In genomic region chr2:48380786-48381185, GRCm38 (mm10) we compare ENCODE assay signal across 16 mouse cellular contexts.
"Had no signal": no experiment of that assay in that cellular context is flagged by ENCODE, and none has a peak within 500 bp of the region (broad histone marks: within the 10 kb centered on the region; RNA-seq: fewer than 3 reads in every experiment).

No protein-coding gene starts in this region.

- H3K36me3 ChIP-seq: limb, embryonic 12.5 days; liver, embryonic 13.5 days; midbrain, embryonic 15.5 days; neural tube, embryonic 13.5 days; stomach, embryonic 15.5 days had no signal

- H3K27ac ChIP-seq: layer of hippocampus, adult 2 months; limb, embryonic 12.5 days; liver, embryonic 13.5 days; macrophage; midbrain, embryonic 15.5 days; neural tube, embryonic 13.5 days; stomach, embryonic 15.5 days had no signal

- H3K27me3 ChIP-seq: limb, embryonic 12.5 days; liver, embryonic 13.5 days; megakaryocyte, embryonic 14.5 days; midbrain, embryonic 15.5 days; neural tube, embryonic 13.5 days; stomach, embryonic 15.5 days had no signal

- H3K4me2 ChIP-seq: limb, embryonic 12.5 days; liver, embryonic 13.5 days; midbrain, embryonic 11.5 days; midbrain, embryonic 15.5 days; neural tube, embryonic 13.5 days; stomach, embryonic 15.5 days had no signal

- H3K9me3 ChIP-seq: limb, embryonic 12.5 days; liver, embryonic 13.5 days; megakaryocyte, embryonic 14.5 days; midbrain, embryonic 15.5 days; neural tube, embryonic 13.5 days; stomach, embryonic 15.5 days had no signal

- ATAC-seq: liver, postnatal 0 days; midbrain, embryonic 15.5 days had no signal

- H3K4me3 ChIP-seq: limb, embryonic 12.5 days; liver, embryonic 13.5 days; megakaryocyte, embryonic 14.5 days; midbrain, embryonic 15.5 days; neural tube, embryonic 13.5 days; stomach, embryonic 15.5 days had no signal

- H3K9ac ChIP-seq: limb, embryonic 12.5 days; liver, embryonic 13.5 days; liver, postnatal 0 days; midbrain, embryonic 15.5 days; neural tube, embryonic 13.5 days; stomach, embryonic 15.5 days had no signal

- DNase-seq: kidney, postnatal 10 days; kidney, postnatal 4 days; liver; liver, embryonic 13.5 days; liver, postnatal 0 days; retina, postnatal 1 day; thymus, adult 2 months; thymus, postnatal 25 days had no signal

- H3K4me1 ChIP-seq: limb, embryonic 12.5 days; liver, embryonic 13.5 days; midbrain, embryonic 15.5 days; neural tube, embryonic 13.5 days; stomach, embryonic 15.5 days had no signal
